Mouse (Mus musculus) CD4-positive helper T cell, adult 2 months (primary cell): ENCODE results near the gene Gm42372.

ENCODE experiments used
- DNase-seq: peaks from one replicate; pipeline ENCODE4 v3.0.0-alpha.2; 2012; ENCODE audit warnings: low read depth, missing footprints, low spot score

Gm42372 gene

DNA sequence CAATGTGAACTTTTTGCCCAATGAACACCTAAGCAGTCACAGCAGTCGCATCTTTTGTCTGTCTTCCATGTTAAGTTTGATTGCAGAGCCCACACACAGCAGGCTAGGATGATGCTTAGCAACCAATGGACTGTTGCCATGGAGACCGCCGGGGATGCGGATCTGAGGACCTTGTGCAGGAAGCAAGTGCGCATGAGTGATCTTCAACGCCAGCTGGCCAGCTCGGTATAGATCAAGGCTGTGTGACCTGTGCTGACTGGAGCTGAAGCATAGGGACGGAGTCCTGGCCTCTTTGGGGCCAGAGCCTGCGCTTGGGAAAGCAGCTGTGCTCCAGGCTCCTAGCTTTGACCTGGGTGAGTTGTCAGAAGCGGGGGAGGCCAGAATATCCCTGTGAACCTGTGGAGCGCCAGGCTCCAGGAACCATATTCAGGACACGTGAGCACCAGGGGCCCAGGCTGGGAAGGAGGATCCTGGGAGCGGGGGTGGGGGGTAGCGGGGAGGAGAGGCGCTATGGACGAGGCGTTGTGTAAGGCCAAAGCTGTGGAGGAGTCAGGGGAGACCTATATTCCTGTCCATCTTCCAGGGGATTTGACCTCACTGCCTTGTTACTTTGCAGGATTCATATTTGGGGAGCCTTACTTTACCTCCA lies 23.2 kb upstream of the Gm42372 start, which contains the start of gene Pnmal1:
Pnmal1 (plus strand) TSS at position 141 of the 649 bp plus-strand sequence.
- DNase-seq: no peak

DNA sequence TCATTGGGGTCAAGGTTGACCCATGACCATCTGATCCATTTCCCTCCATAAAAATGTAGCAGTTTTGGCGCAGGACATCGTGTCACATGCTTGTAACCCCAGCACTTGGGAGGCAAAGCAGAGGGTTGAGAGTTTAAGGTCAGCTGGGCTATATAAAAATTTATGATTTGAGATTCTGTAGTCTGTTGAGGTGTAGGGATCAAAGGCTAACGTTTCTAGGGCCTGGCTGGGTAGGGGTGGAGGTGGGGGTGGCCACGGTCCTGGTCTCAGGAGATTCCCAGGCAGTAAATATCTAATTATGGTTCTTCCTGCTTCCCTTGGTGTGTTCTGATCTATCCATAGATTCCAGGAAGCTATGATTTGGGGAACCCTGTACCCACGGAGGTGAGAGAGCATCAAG lies 21.2 kb upstream of the Gm42372 start:
- DNase-seq: no peak

DNA sequence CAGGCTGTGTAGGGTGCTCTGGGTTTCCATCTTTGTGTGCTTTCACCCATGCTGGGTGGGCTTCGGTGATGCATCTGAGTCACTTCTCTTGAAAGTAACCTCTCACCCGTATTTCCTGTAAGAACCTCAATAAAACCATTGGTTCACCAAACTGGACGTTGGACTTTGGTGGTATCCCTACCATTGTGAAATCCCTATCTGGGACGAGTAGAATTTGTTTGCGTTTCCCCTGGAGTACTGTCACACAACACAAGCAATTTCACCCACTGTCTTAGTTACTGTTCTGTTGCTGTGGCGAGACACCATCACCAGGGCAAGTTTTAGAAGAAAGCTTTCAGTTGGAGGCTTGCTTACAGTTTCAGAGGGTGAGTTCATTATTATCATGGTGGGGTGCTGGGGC lies 14.5 kb upstream of the Gm42372 start:
- DNase-seq: no peak

DNA sequence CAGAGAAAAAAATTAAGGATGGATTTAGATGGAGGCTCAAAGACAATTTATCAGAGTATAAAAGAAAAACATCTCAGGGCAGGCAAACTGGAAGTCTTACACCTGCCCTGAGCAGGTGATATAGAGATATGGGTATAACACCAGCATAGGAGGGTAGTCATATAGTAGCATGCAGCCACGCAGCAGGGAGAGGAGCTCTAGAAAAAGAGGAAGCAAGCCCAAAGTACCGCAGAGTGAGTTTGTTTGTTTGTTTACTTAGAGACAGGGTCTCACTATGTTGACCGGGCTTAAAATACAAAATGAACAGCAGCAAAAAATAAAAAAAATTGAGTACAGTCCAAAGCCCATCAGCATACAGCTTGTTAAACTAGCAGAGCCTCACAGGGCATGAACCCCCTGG lies 11.7 kb upstream of the Gm42372 start:
- no peak for DNase-seq

DNA sequence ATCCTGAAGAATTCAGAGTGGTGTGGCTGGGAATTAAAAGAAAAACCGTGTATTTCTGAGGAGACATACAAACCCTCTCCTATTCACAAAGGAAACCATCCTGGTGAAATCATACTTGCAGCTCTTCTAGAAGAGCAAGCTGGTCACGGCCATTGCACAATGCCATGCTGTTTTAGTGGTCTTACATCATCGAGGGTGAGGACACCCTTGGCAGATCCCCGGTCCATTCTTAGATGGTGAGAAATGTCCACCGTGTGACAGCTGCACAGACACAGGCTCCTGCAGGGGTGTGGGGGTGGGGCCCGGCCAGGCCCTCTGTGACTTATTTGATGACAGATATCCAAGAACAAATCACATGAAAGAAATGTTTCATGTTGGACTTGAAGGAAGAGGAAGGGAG lies 8.9 kb upstream of the Gm42372 start:
- no peak for DNase-seq

DNA sequence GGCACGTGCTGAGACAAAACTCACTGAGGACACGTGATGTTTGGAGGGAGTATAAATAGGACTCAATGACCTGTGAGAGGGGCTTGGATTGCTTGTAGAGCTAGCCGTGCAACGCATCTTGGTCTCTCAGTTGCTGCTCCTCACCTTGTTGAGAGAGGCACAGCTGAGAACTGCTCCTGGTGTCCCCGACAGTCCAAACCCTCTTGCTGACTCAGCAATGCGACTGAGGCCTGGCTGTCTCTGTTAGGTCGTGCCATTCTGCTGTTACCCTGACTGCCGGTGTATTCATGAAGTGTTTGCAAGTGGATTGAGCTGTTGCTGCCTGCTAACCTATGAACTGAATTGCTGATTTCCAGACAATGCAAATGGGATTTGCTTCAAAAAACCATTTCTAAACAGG lies 6.6 kb upstream of the Gm42372 start:
- no peak for DNase-seq

DNA sequence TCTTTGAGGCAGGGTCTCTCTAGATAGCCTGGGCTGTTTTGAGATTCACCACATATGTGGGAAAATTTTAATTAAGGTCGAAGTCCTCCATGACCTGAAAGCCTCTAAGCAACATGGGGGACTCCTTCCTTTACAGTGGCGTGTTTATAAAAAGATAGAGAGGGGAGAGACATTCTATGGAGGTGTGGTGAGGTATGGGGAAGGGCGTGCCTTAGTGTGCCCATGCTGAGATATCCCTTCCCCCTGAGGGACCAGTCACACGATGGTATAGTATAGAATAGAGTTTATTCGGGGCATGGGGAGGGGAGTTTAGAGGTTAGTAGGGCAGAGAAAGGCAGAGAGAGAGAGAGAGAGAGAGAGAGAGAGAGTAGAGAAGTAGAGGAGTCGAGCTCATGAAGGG lies 4.7 kb upstream of the Gm42372 start:
- DNase-seq: no peak

DNA sequence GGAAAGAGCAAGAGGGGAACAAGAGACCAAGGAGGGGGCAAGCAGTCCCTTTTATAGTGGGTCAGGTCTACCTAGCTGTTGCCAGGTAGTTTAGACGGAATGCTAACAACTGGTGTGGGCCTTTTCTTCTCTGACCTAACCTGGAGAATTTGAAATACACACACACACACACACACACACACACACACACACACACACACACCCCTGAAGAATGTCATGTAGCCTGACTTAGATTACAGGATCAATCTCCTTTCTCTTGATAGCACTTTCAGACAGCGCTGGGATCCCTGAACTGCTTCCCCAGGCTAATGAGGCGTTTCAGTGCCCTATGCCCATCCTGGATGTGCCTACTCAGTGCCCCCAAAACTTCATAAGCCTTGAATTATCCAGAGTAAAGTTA lies 4.3 kb upstream of the Gm42372 start:
- DNase-seq: no peak

DNA sequence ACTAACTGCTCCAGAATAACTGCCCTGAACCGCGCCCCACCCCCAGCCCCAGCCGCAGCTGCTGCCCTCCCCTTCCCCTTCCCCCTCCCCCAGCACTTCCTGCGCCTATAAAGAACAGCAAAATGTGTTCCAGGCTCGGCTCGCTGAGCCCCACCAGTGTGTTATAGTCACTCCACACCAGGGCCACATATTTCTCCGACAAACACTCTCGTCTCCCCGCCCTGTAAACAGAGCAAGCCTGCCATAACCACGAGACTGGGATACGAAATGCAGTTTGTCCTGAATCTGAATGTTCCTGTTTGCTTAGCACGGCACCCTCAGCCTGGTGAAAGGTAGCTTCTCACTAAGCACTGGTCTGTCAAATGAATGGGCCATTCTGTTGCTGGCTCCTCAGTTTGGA lies 2.5 kb upstream of the Gm42372 start:
- peak; percentile 56 for DNase-seq

DNA sequence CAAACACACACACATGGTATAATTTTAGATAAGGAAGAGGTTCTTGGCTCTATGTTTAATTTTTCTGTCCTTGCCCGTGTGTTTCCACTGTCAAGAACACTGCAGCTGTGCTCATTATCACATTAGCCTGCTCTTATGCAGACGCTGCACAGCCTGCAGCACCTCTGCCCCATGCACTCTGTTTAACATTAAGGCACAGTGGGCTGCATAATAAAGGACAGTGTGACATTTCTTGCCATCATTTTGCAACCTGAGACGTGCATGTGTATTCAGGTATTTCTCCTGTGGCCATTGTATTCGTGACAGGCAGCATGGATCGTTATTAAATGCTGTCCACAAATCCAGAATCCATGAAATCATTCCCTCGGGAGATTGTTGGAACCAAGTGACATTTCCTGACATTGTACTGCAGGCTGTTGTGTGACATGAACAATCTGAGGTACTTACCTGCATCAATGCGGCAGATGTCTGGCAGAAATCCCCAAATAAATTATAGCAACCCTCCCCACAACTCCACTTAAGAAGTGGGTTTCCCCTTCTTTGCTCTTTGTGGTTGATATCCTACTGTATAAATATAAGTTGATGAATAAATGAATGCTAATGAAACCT lies 4.8 kb downstream of the Gm42372 start:
- no peak for DNase-seq

DNA sequence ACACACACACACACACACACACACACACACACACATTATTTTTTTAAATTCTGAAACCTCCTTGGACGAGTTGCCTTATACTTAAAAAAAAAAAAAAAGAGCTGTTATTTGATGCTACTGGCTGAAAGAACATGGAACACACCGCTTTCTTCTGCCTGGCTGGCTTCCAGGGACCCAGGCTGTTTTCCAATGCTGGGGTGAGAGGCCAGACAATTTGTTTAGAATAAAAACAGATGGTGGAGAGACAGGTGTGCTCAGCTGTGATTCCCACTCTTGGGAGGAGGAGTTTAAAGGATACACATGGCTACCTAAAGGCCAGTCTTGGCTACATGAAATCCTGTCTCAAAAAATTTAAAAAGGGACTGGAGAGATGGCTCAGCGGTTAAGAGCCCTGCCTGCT lies 5.5 kb downstream of the Gm42372 start:
- no peak for DNase-seq

DNA sequence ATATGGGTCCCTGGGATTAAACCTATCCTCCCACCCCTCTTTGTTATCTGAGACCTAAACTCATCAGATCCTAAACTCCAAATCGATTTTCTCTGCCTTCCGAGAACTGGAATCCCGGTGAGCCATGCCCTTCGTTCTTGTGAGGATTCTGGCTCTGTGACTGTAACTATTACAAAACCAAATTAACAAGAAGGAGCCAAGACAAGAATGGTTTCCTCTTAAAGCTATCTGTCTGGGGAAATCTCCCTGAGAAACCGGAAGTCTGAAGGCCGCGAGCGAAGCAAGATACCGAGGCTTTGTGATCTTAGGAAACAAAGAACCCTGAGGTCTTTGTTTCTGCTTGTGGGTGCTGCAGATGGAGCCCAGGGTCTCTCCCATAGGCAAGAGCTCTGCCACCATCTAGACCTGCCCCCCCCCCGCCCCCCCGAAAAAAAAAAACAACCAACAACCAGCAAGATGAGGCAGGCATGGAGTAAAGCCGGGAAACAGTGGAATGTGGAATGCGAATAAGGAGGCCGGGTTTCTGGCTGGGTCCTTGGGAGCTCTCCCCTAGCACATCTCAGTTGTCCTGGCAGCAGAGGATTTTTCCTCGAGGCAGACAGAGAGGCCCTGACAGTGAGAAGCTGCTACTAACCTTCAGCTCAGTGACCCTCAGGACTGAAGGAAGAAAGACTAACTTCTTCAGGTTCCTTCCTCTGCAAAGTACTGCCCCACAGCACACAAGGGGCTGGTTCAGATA lies 7.3 kb downstream of the Gm42372 start:
- peak; percentile 72 for DNase-seq

DNA sequence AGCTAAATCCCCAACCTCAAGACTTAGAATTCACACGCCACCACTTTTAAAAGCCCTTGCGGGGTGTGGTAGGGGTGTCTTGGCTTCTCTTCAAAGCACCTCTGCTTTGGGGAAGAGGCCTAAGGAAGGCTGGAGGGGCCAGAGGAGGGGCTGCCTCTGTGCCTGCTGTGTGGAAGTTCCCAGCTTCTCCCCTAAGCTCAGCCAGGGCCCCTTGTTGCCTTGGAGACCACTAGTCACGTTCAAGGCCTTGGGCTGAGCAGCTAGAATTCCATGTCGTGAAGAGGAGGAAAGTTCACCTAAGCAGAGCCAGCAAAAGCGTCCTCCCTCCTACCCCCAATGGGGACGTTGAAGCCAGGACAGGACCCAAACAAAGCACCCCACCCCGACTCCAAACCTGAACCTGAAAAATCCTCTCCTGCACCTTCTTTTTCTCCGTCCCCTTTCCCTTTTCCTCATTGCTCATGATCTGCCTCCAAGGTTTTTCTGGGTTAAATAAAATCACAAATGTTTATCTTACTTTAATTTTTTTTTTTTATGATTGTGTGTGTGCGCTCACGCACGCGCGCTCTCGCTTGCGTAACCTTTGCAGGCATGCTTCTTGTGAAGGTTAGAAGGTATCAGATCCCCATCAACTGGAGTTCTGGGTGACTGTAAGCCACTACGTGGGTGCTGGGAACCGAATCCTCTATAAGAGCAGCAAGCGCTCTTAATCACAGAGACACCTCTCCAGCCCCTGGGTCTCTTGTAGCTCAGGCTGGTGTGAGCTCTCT lies 9.0 kb downstream of the Gm42372 start:
- no peak for DNase-seq

DNA sequence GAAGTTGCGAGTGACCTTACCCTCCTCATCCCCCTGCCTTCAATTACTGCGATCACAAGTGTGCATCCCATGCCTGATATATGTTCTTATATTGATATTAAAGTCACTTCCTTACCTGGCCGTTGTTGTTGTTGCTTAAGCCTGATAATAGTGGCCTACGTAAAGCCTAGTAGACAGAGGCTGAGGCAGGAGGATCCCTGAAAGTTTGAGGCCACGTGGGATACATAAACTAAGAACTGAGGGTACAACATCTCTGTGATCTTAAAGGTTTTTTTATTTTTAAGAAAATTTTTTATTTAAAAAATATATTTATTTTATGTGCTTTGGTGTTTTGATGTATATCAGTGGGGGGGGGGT lies 9.5 kb downstream of the Gm42372 start, which contains the start of gene Ccdc8:
Ccdc8 (plus strand) TSS at position 258 of the 357 bp plus-strand sequence.
- no peak for DNase-seq

DNA sequence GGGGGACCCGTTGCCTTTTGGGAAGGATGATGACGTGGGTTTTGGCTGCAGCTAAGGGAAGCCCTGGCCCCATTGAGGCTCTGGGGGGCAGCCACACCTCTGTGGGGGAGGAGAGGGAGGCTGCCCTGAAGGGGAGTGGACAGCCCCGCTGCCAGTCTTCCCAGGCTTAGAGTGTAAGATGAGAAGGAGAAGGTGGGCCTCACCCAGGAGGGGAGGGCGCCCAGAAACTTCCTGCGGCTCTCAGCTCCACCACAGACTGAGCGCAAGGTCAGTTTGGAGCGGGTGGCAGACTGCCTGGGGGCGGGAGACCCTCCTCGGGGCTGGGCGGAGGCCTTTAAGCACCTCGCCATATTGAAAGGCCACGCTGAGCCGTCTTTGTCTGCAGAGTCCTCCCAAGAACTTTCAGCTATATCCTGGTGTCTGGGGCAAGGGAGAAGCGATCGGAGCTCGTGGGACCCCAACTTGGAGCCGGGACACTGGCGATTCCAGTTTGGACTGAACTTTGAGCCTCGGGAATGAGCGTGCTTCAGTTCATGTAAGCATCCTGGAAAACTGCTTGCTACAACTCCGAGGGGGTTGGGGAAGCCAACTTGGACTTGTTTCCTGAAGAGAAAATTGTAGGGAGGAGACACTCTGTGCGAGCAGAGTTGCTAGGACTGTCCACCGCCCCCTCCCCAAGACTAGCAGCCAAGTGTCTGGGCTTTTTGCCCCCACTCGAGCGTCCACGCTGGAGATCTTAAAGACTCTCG lies 10.9 kb downstream of the Gm42372 start:
- DNase-seq: no peak

DNA sequence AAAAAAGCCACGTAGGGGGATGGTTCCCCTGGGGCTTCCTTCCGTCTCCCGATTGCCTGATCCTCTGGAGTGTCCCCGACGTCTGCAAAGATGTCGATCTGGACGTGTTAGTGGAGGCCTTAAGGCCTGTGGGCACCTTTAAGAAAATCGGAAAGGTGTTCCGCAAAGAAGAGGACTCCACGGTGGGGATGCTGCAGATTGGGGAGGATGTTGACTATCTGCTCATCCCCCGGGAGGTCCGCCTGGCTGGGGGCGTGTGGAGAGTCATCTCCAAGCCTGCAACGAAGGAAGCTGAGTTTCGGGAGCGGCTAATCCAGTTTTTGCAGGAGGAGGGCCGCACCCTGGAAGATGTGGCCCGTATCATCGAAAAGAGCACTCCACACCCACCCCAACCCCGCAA lies 11.5 kb downstream of the Gm42372 start:
- DNase-seq: no peak

DNA sequence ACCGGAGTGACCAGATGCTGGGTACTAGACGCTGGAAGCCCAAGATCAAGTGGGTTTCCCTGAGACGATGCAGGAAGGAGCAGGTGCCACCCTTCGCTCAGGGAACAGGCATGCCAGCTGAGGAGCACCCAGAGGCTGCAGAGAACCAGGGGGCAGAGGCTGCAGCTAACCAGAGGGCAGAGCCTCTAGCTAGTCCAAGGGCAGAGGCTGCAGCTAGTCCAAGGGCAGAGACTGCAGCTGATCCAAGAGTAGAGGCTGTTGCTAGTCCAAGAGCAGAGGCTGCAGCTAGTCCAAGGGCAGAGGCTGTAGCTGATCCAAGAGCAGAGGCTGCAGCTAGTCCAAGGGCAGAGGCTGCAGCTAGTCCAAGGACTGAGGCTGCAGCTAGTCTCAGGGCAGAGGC lies 12.5 kb downstream of the Gm42372 start:
- DNase-seq: no peak

DNA sequence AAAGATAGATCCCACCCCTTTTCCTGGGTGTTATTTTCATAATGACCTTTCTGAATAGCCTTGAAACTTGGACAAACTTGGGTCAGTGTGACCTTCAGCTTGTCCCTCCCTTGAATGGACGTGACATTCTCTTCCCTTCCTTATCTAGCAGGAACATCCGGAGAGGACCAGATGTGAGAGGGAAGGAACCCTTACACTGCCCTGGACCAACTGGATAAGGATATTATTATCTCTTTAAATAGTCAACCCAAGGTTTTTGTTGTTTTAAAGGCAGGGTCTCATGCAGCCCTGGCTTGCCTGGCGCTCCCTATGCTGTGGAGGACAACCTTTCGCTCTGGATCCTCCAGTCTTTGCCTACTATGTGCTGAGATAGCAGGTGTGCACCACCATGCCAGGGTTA lies 16.3 kb downstream of the Gm42372 start:
- DNase-seq: no peak

DNA sequence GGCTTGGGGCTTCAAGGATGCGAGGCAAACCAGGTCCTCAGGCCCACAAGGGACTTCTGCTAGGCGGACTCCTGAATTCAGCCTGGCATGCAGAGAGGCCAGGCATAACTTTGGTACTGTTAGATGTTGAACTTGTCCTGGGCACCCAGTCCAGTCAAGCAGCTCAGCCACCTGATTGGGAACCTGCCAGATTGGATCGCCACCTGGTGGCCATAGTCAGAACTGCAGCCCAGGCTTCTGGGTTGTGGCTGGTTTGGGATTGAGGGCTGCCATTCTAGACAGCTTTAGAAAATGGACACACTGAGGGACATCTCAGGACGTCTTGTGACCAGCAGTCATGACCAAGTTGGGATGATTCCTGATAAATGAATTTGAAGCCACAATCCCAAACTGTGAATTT lies 16.8 kb downstream of the Gm42372 start:
- DNase-seq: peak; percentile 70

DNA sequence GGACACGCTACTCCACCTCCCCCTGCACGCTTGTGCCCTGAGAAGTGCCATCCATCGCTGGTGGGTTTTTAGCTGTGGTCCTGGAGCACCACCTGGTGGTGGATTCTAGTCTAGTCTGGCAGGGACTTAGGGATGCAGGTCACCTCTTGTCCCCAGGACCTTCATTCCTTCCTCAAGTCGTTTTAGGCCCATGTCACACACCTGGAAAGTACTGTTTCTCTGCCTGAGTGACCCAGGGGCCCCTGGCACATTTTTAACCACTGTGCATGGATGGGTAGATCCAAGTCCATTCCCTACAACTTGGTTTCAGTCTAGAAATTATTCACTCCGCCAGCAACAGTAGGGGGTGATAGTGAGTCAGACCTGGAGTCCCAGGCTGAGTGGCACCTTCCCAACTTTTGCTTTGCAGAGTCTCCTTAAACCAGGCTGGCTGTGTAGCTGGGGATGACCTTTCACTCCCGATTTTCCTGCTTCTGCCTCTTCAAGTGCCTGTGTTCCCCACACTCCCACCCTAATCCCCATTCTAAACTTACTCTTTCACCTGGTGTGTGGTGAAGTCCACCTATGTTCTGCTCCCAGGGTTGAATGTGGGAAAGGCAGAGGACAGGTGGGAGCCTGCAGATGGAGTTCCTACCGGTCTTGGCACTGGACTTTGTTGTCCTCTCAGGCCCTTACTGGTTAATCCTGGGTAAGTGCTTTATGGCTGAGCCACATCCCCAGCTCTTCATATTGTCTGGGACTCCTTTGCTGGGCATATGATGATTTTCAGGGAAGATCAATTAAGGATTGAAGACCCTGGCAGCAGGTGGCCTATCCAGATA lies 19.7 kb downstream of the Gm42372 start:
- peak; percentile 85 for DNase-seq
